Mouse (Mus musculus) forebrain, postnatal 0 days (tissue): Measurements from ENCODE around the gene Ada. TPM values are rescaled to one million over a fixed set of nuclear protein-coding genes. Genes with fewer than 3 reads are reported as not detected.

ENCODE experiments used
- ATAC-seq: fragments of 200-750 bp; cut with Nextera tagmentation; 2 replicates; pipeline ENCODE4 v1.8.0; 2017; ENCODE audit warnings: mild to moderate bottlenecking, moderate library complexity
- DNase-seq: peaks from one replicate; pipeline ENCODE4 v3.0.0-alpha.2; 2015
- H3K27ac ChIP-seq: fragments of 300-500 bp; sonication (generic); 2 replicates; pipeline ENCODE4 v1.5.1; 2014; ENCODE audit warnings: low read depth, mild to moderate bottlenecking, antibody characterized with exemption, low read length, moderate library complexity, mixed read lengths
- H3K27me3 ChIP-seq: fragments of 300-500 bp; sonication (generic); 2 replicates; pipeline ENCODE4 v1.6.1; 2014; ENCODE audit warnings: mild to moderate bottlenecking, low read length, mixed read lengths; ENCODE audit not compliant: insufficient read depth
- H3K36me3 ChIP-seq: fragments of 300-500 bp; sonication (generic); 2 replicates; pipeline ENCODE4 v1.6.1; 2014; ENCODE audit warnings: mild to moderate bottlenecking, moderate library complexity; ENCODE audit not compliant: insufficient read depth
- H3K4me1 ChIP-seq: fragments of 300-500 bp; sonication (generic); 2 replicates; pipeline ENCODE4 v1.6.1; 2014; ENCODE audit warnings: antibody characterized with exemption; ENCODE audit not compliant: insufficient read depth
- H3K4me2 ChIP-seq: fragments of 300-500 bp; sonication (generic); 2 replicates; pipeline ENCODE4 v1.6.1; 2014; ENCODE audit warnings: low read depth, mild to moderate bottlenecking, moderate library complexity
- H3K4me3 ChIP-seq: fragments of 300-500 bp; sonication (generic); 2 replicates; pipeline ENCODE4 v1.5.1; 2014; ENCODE audit warnings: low read depth, low read length, mixed read lengths
- H3K9ac ChIP-seq: fragments of 300-500 bp; sonication (generic); 2 replicates; pipeline ENCODE4 v1.6.1; 2014; ENCODE audit warnings: mild to moderate bottlenecking
- H3K9me3 ChIP-seq: fragments of 300-500 bp; sonication (generic); 2 replicates; pipeline ENCODE4 v1.6.1; 2016; ENCODE audit warnings: low read length
- CTCF ChIP-seq: sonication (generic); IDR thresholded peaks from 2 replicates; pipeline ENCODE4 v1.5.1; 2016; ENCODE audit warnings: antibody characterized with exemption, control low read depth, low read depth
- WGBS: fragments of 180-500 bp; shearing (Covaris S2); extraction: QIAGEN DNeasy Blood & Tissue Kit; methylation state at CpG from one replicate; pipeline ENCODE4 v1.1.7; 2014; 5-methylcytosine and 5-hydroxymethylcytosine counted together
- polyA plus RNA-seq: library from polyadenylated mRNA; unstranded; fragments of >200 nt; fragmentation: Nextera tagmentation; extraction: Ambion mirVana; gene quantifications from 2 replicates; pipeline ENCODE4 v1.2.1, GENCODE M21; 2015
- total RNA-seq: library from RNA; depleted of rRNA; stranded (reverse); fragments of >200 nt; gene quantifications from 2 replicates; pipeline ENCODE4 v1.2.3, GENCODE M21; 2014; rRNA removed

The Ada gene
- total and polyA plus RNA-seq, 2 experiments from 2014 or later = 4.3 to 5.4 TPM

- Histone ChIP-seq H3K9ac (no peak overlapping the region), H3K27ac (no peak overlapping the region), H3K27me3 (no peaks in the 10 kb centered on the region), H3K36me3 (no peaks in the 10 kb centered on the region), H3K4me3 (no peak overlapping the region), H3K9me3 (no peaks in the 10 kb centered on the region), H3K4me1 (no peaks in the 10 kb centered on the region), H3K4me2 (no peak overlapping the region)
- WGBS = 90% methylated on average over 2 of the region's 2 CpGs
- no peak for ATAC-seq
- no peak for TF ChIP-seq CTCF
- DNase-seq = no peak
Measured at GRCm38 (mm10) chr2:163682344-163682743, 67.7 kb downstream of the Ada start.

GRCm38 (mm10) chr2:163676745-163677144, 73.3 kb downstream of the Ada start:
- Histone ChIP-seq H3K4me1 (0 out of 2 replicates have a peak, but pooled peaks cover 6% of the 10 kb centered on the region), H3K9me3 (no peaks in the 10 kb centered on the region), H3K9ac (no peak overlapping the region), H3K4me2 (no peak overlapping the region), H3K4me3 (no peak overlapping the region), H3K27ac (no peak overlapping the region), H3K36me3 (no peaks in the 10 kb centered on the region), H3K27me3 (no peaks in the 10 kb centered on the region)
- 95% methylated on average over 3 of the region's 3 CpGs for WGBS
- no peak for ATAC-seq
- DNase-seq = no peak
- no peak for TF ChIP-seq CTCF

Other genes starting within 250 kb of the Ada start
- gene Hnf4a, start 243.4 kb downstream of the Ada start, total RNA-seq = not detected in 2 replicates
- gene Hnf4a, start 243.4 kb downstream of the Ada start, polyA plus RNA-seq = not detected in 2 replicates
- gene Ttpal, start 147.9 kb downstream of the Ada start, total RNA-seq = 80.6 and 89.2 TPM in 2 replicates
- 23.5 and 32.1 TPM in 2 replicates for gene Ttpal, start 147.9 kb downstream of the Ada start, polyA plus RNA-seq
- 81.9 and 98.2 TPM in 2 replicates for gene Serinc3, start 105.1 kb downstream of the Ada start, total RNA-seq
- gene Serinc3, start 105.1 kb downstream of the Ada start, polyA plus RNA-seq = 26.4 and 31.7 TPM in 2 replicates
- 114 and 138 TPM in 2 replicates for gene Pkig, start 91.9 kb downstream of the Ada start, total RNA-seq
- 211 and 214 TPM in 2 replicates for gene Pkig, start 91.9 kb downstream of the Ada start, polyA plus RNA-seq
- not detected in 2 replicates for gene Ccn5, start 70.6 kb upstream of the Ada start, total RNA-seq
- gene Ccn5, start 70.6 kb upstream of the Ada start, polyA plus RNA-seq = 0.31 and 0.43 TPM in 2 replicates
- 0.19 TPM in 1 of 2 replicates, not detected in the other for gene Kcnk15, start 103.4 kb upstream of the Ada start, total RNA-seq
- gene Kcnk15, start 103.4 kb upstream of the Ada start, polyA plus RNA-seq = 0.15 TPM in 1 of 2 replicates, not detected in the other
- gene Rims4, start 168.4 kb upstream of the Ada start, total RNA-seq = 53.8 and 59.1 TPM in 2 replicates
- 9.5 and 16.3 TPM in 2 replicates for gene Rims4, start 168.4 kb upstream of the Ada start, polyA plus RNA-seq
- gene Ywhab, start 244.7 kb upstream of the Ada start, total RNA-seq = 161 and 171 TPM in 2 replicates
- 510 and 620 TPM in 2 replicates for gene Ywhab, start 244.7 kb upstream of the Ada start, polyA plus RNA-seq